Mouse (Mus musculus) thymus, adult 18-20 months (tissue): Measurements from ENCODE around the gene Lfng.

Experiments
- DNase-seq, 2 experiments: peaks; one replicate each; pipeline ENCODE4 v3.0.0; 2022; ENCODE audit warnings: mixed read lengths in 2 of 2

Gene Lfng

DNA sequence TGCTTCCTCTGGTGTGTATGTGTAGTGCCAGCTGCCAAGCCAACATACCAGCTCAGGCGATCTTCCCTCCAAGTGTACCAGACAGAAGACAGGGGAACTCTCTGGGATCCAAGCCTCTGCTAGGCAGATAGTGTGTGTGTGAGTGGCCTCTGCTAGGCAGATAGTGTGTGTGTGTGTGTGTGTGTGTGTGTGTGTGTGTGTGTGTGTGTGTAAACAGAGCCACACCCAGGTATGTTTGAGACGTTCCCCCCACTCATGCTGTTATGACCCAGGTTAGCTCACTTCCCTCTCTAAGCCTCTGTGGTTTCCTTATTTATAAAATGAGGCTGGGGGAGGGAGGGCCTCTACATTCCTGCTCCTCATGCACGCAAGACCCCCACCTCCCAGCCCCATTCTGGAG lies 10.7 kb upstream of the Lfng start:
- no peak for DNase-seq

DNA sequence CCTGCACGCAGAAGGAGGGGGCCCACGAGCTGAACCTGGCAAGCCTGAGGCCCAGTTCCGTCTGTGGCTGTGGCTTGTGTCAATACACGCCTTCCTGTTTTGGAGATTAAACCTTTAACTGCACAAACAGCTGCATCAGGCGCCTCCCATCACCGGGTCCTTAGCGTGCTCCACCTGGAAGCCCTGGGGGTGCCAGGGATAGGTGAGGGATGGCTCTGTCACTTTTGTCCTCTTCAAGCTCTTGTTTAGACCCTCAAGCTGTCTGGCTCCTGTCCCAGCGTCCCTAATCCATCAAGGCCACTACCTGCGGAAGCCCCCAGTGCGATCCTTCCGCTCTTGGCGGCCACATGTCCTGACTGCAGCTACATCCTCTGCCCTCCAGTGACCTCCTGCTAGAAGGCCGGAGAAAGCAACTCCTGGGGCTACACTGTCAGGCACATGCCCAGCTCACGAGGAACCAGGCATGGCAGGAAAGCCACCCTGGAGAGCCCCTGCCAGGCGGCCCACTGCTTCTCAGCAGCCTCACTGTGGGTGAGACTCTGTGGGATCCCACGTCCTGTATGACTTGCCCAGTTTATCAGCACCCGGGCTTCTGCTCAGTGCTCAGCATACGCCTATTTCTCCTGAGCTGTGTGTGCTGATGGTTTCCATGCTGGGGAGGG lies 10.1 kb upstream of the Lfng start:
- peak; percentile 51 to 67 for DNase-seq

DNA sequence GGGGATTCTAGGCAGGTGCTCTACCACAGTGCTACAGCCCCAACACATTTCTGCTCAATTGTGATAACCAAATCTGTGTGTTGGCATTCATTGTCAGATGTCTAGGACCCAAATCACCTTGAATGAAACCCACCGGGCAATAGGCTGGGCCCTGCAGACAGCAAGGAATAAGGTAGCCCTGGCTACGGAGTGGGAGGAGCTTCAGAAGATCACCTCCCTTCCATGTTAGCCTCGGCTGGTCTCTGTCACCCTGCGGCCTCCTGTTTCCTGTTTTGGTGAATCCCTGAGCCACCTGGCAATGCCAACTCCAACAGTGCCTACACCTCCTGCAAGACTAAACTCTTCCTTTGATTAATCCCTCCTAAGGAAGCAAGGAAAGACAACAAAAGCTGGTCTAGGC lies 9.3 kb upstream of the Lfng start:
- no peak for DNase-seq

DNA sequence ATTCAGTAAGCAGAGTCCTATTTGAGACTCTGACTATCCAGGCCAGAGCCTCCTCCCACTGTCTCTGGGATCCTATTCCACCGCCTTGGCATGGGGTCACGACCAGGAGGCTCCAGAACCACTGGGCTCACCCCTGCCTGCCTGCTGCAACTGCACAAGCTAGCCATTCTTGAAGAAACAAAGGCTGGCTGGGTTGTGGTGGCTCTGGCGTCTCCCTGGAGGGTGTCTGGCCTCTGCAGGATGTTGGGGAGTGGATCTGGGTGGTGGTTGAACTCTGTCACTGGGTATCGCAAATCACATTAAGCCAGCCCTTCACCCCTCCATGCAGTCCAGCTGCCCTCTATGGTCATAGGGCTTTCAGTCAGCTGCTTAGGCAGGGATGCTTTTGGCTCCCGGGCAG lies 7.2 kb upstream of the Lfng start:
- no peak for DNase-seq

DNA sequence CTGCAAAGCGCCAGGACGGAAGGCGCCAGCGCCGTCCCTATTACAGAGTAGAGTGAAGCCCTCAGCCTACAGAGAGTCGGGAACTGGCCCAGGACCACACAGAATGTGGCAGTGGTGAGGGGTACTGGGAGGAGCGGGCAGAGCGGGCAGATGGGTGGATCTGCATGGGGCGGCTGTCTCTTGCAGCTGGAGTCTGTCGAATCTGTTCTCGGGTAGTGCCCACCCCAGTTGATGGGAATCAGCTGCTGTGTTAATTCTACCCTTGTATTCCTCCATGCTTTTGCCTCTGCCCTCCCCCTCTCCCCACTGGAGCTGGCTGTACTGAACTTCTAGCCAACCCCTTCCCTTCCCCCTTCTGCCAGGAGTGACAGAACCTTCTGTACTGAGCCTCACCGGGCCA lies 5.4 kb upstream of the Lfng start:
- DNase-seq, result no peak

DNA sequence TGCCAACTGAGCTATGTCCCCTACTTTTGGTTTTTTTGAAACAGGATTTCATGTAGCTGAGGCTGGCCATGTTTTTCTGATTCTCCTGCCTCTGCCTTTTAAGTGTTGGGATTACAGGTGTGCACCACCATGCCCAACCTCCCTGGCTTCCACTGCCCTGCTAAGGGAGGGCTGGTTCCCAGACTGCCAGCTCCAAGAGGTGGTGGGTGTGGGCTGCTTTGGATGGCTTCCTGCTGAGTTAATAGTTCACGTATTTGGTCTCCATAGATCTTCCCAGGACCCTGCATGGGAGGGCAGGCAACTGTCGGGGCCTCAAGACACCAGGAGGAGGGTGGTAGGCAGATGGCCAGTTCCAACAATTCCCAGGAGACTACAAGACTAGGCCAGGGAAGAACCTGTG lies 4.6 kb upstream of the Lfng start:
- no peak for DNase-seq

DNA sequence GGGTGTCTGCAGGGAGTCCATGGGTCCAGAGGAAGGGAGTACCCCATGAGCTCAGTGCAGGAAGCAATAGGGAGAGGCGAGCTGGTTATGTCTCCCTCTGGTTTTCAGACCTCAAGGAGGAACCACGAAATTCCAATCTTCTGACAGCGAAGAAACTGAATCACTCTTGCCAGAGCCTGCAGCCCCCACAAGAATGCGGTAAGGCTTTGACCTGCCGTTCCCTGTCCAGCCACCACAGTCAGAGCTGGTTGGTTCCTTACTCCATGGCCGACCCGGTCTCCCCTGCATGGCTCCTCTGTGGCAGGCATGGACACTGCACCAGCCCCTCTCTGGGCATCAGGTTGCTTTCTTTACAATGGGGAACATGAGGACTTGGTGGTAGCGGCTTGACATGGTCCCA lies 2.7 kb upstream of the Lfng start:
- DNase-seq, result no peak

DNA sequence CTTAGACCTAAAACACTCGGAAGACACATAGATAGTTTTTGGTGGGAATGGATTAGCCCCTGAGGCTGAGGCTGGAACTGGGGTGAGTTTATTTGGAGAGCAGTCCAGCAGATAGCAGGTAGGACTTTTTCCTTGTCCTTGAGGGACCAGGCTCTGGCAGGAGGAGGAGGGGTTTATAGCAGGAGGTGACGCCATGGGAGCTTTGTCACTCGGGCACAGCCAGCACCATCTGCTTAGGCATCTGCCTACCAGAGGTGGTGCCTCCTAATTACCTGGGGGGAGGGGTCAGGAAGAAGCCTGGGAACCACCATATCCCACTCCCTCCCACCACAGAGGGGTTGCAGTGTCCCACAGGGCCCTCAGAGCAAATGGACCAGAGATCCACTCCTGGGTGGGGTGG lies 1.9 kb upstream of the Lfng start:
- no peak for DNase-seq

DNA sequence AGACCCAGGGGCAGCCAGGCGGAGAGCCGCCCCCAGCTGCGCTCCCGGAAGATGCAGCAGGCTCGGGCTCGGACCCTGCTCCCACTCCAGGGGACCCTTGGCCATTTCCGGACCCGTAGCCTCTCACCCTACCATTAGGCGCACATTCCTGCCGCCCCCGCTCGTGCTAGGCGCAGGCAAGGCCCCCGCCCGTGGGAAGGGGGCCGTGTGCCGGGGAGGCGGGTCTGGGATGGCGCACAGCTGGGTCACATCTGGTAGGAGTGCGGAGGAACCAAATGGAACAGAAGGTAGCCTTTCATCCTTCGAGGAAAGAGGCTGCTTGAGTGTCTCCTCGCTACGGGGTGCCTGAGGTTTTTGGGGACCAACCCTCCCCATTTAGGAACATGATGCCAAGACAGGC lies 734 bp upstream of the Lfng start:
- DNase-seq, result no peak

DNA sequence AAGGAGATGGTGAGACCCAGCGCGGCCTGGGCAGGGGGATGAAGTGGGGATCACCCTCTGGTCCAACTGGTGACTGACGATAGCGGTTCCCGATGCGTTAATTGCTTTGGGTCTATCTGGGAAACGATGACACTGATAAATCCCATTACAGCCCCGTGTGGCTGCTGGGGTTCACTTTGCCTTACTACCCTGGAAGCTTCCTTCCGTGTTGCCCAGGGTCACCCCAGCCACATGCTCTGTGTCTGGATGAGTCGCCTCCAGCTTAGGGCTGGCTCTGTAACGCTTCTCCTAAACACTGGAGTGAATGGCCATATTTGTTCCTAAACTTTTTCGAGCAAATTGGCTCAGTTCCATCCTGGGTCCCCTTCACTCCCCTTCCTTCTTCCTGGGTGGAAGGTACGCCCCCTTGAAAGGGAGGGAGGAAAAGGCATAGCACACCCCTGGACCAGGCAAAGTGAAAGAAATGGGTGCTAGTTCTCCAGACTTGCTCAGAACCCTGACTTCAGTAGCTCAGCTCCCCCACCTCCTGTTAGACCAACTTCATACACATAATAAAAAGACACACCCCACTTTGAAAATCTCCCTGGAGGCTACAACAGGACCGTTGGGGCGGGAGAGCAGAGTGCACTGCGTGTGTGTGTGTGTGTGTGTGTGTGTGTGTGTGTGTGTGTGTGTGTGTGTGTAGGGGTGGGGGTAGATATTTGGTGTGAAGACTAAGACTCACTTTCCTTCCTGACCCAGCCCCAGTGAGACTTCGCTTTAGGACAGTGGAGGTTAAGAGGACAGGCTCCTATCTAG lies 915 bp downstream of the Lfng start:
- DNase-seq, result no peak

DNA sequence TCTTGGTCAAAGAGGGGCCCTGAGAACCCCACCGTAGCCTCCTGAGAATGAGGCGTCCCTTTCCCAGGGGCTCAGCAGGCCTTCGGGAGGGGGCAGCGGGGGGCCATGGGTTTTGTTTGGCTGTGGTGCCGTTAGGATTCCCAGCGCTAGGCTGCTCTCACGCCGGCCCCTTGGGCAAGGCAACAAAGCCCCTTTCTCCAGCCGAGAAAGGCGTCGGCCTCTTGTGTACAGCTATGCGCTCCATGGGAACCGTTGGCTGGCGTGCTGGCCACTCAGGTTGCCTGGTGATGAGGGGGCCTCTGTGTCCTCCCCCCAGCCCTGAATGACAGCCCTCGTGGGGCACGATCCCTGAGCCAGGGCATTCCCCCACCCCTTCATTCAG lies 1.5 kb downstream of the Lfng start:
- no peak for DNase-seq

DNA sequence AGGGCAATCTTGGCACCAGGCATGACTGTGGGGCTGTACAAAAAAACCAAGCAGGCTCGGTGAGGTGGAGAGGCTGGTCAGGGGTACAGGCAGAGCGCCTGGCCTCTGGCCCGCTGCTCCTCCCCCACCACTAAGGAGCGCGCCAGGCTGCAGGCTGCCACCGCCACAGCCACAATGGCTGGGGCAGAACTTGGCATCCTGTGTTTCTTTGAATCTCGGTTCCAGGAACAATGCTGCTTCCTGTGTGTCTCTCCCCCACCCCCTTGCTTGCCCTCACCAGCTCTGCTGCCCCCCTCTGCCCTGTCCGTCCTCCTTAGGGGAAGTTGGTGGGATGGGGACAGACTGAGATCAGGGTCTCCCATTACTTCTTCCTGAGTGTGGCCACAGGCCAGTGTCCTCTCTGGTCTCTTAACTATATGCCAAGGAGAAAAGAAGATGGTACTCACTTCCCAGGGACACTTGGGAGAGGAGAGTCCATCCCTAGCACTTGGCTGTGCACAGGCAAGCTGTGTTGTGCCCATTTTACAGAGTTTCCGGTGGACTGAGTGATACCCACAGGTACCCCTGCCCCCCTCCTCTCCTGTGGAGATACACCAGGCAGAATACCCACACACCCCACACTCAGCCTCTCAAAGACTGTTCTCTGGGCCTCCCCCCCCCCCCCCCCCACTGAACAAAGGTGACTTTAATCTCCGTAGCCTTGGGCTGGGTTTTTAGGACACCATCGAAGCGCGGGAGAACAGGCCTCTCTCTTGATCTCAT lies 2.6 kb downstream of the Lfng start:
- DNase-seq, result no peak

DNA sequence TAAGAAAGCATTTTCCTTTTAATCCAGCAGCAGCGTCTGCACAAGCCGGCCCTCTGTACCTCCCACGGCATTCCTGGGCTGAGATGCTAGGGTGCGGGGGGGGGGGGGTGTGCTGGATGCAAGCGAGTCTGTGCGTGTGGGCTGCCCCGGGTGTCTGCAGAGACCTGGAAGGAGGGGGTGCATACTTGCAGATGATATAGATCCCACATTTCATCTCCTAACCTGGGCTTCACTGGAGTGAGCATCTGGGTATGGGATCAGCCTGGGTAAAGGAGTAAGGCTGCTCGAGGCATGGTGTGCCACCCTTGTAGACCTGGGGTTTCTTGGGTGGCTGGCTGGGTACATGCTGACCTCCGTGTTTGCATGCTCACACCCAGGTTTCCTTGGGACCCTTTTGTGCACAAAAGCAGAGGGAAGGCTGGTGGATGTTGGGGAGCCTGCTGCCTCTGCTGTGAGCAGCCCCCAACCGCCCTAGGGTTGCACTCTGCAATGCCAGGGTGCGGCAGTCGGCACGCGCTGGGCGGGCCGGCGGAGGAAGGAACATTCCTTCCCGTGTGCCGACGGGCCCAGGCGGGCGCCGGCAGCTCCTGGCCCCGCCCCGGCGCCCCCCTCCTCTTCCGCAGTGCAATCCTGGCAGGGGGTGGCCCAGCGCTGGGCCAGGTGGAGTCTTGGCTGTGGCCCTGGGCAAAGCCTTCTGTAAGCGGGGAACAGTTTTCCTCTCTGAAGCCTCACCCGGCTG lies 3.3 kb downstream of the Lfng start:
- no peak for DNase-seq

DNA sequence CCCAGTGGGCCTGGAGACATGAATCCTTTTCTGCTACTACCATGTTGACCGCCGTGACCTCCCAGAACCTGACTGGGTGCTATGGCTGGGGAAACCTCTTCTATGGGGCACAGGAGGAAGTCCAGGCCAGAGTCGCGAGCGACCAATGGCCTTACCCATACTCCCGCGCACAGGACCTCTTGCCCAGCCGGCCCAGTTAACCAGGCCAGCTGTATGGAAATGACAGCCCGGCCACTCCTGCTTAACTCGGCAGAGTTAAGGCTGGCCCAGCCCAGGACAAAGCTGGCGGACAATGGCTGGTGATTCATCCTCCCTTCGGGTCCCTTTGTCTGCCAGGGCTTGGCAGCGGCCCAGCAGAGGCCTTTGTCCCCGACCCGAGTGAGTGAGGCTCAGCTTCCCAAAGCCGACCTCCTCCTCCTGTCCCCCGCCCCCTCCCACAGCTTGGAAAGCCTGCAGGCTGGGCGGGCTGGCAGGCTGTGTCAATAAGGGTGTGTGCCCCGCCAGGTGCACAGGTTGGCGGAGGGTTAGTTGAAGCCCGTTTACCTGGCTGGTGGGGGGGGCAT lies 4.0 kb downstream of the Lfng start:
- DNase-seq, result no peak

DNA sequence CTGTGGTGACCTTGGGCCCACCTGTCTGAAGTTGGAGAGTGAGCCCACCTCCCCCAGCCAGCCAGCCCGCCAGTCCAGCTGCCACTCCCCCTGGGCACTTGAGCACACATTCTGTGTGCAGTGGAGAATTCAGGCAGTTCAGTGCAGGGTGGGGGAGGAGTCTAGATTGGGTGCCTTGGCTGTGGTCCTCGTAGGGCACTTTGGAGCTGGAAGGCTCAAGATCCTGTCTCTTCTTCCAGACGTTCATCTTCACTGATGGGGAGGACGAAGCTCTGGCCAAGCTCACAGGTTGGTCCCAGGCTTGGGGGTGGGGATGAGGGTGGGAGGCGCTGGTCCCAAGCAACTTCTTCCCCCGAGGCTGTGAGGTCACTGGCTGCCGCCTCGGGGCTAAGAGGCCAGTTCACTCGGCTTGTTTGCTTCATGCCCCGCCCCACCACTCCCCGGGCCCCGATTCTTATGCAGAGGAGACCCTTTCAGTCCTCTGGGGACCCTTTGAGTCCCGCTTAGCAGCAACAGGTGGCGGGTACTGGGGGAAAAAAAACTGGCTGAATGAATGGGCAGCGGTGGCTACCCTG lies 4.6 kb downstream of the Lfng start:
- DNase-seq, result no peak

DNA sequence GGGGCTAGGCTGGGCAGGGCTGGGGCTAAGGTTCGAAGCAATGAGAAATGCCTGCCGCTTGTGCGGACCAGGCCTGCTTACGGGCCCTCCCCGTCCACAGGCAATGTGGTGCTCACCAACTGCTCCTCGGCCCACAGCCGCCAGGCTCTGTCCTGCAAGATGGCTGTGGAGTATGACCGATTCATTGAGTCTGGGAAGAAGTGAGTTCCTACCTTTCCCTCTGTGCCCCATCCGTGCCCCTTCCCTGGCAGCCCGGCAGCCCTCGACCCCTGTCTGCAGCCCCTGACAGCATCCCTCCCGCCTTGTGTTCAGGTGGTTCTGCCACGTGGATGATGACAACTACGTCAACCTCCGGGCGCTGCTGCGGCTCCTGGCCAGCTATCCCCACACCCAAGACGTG lies 5.1 kb downstream of the Lfng start:
- DNase-seq, result no peak

DNA sequence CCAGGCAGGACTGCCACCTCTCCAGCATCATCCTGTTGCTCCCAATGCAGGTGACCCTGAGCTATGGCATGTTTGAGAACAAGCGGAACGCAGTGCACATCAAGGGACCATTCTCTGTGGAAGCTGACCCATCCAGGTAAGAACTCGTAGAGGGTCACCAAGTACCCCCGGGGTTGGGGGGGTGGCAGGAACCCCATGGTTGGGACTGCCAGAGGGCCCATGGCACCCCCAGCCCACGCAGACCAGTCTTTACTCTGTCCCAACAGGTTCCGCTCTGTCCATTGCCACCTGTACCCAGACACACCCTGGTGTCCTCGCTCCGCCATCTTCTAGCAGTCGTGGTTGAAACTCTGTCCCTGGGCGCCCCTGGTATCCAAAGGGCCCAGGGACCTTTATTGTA lies 7.0 kb downstream of the Lfng start:
- no peak for DNase-seq

DNA sequence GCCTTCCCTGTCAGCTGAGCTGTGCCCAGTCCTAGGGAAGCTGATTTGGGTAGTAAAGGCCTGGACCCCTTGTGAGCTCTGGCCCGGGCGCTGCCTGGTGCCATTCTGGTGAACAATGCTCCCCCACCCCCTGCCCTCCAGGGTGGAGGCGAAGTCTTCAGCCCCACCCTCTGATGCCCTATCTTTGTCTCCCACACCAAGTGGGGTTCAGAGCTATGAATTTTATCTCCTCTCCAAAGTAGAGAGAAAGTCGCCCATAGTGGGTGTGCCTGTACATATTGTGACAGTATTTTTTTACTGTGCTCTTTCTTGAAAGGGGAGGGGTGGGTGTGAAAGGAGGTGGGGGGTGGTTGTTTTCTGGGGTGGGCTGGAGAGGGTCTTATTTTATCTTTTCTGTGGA lies 7.7 kb downstream of the Lfng start:
- no peak for DNase-seq

DNA sequence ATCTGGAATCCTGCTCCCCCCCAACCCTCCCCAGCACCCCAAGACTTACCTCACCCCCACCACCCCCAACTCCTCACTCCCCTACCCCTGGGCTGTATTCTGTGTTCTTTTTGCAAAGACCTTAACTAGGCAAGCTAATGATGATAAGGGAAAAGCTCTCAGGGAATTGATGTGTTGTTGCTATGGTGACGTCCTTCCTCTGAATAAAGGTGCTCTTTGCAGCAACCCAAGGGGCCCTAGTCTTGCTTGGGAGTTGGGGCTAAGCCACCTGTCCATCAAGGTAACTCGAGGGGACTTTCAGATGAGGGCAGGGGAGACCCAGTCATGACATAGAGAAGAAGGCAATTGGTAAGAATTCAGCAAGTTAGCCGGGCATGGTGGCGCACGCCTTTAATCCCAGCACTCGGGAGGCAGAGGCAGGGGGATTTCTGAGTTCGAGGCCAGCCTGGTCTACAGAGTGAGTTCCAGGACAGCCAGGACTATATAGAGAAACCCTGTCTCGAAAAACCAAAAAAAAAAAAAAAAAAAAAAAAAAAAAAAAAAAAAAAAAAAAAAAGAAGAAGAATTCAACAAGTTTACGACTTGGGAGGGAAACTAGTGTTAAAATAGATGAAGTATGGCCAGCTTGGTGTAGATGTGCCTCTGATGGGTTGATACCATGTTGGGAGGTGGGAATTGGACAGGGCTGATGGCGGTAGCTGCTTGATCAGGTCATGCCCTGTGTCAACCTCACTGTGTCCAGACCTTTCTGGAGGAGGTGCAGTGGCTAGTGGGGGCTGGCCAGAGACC lies 8.4 kb downstream of the Lfng start:
- DNase-seq, result no peak

DNA sequence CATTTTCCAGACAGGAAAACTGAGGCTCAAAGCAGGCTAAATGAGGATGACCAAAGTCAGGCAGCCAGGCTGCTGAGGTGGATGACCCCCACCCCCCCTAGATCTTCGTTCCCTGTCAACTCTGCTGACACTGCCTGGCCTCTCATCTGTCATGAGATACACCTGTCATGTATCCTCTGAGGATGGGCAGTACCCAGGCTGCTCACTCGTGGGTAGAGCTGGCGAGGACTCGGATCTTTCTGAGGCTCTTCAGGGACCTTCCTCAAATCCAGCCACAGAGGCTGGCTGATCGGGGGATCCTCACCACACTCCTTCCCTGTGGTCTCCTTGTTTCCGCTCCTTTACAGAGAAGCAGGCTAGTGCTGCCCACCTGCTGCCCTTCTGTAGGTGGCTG lies 9.0 kb downstream of the Lfng start:
- DNase-seq, result no peak

DNA sequence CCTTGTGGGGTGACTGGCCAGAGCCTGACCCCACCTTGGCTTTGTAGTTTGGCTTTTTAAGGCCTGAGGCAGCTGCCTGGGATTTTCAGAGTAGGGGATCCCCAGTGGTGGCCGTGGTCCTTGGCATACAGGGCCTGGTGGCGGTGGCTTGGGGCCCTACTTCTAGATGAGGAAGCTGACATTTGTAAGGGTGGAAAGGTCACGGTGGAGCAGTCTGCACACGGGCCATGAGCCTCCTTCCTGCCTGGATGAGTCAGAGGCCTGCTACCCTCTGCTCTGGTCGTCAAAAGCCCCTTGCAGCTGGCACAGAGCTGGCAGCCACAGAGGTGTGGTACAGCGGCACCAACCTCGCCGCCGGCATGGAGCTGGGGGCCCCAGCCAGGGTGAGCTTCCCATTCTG lies 9.6 kb downstream of the Lfng start:
- DNase-seq, result peak in 1 of 2 experiments; percentile 60

DNA sequence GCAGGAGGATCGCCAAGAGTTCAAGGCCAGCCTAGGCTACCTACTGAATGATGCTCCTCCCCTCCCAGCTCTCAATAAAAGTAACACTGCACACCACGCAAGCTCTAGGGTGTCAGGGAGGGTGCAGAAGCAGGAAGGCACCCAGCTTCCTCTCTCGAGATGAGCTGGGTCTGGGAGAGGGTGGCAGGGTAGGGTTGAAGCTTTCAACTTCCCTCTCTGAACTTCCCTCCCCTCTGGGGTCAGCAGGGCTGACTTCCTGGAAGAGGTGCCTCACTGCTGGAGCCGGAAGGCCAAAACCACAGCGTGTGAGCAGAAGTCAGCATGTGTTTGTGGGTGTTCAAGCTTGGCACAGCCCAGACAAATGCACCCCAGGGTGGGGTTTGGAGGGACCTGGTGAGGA lies 10.6 kb downstream of the Lfng start:
- peak; percentile 68 to 80 for DNase-seq
